Mouse (Mus musculus) intestine, postnatal 0 days (tissue): ENCODE measurements around the gene Lama5. TPM values are rescaled to one million over a fixed set of nuclear protein-coding genes. Genes with fewer than 3 reads are reported as not detected.

Experiments used
- ATAC-seq: fragments of 200-750 bp; cut with Nextera tagmentation; 2 replicates; pipeline ENCODE4 v1.8.0; 2017; ENCODE audit warnings: mild to moderate bottlenecking, moderate TSS enrichment, moderate library complexity
- H3K27ac ChIP-seq: fragments of 300-500 bp; sonication (generic); 2 replicates; pipeline ENCODE4 v1.5.1; 2014; ENCODE audit warnings: mild to moderate bottlenecking, low read depth, low read length, moderate library complexity
- H3K27me3 ChIP-seq: fragments of 300-500 bp; sonication (generic); replicated peaks from 2 replicates; pipeline ENCODE4 v1.6.1; 2014; ENCODE audit warnings: low read length, mixed read lengths; ENCODE audit not compliant: control insufficient read depth, insufficient read depth
- H3K36me3 ChIP-seq: fragments of 300-500 bp; sonication (generic); 2 replicates; pipeline ENCODE4 v1.6.1; 2014; ENCODE audit warnings: mild to moderate bottlenecking, moderate library complexity; ENCODE audit not compliant: control insufficient read depth, insufficient read depth
- H3K4me1 ChIP-seq: fragments of 300-500 bp; sonication (generic); replicated peaks from 2 replicates; pipeline ENCODE4 v1.6.1; 2014; ENCODE audit warnings: antibody characterized with exemption, low read length, mixed read lengths; ENCODE audit not compliant: control insufficient read depth, insufficient read depth
- H3K4me2 ChIP-seq: fragments of 300-500 bp; sonication (generic); replicated peaks from 2 replicates; pipeline ENCODE4 v1.6.1; 2014; ENCODE audit warnings: low read depth, mild to moderate bottlenecking, moderate library complexity
- H3K4me3 ChIP-seq: fragments of 300-500 bp; sonication (generic); 2 replicates; pipeline ENCODE4 v1.5.1; 2014; ENCODE audit warnings: low read depth, low read length
- H3K9ac ChIP-seq: fragments of 300-500 bp; sonication (generic); 2 replicates; pipeline ENCODE4 v1.6.1; 2014; ENCODE audit warnings: mild to moderate bottlenecking, low read depth, low read length
- H3K9me3 ChIP-seq: fragments of 300-500 bp; sonication (generic); 2 replicates; pipeline ENCODE4 v1.6.1; 2016; ENCODE audit warnings: mixed run types; ENCODE audit not compliant: control insufficient read depth
- CTCF ChIP-seq: sonication (generic); IDR thresholded peaks from 2 replicates; pipeline ENCODE4 v1.5.1; 2016; ENCODE audit warnings: low read depth, mild to moderate bottlenecking, control low read depth, antibody characterized with exemption, moderate library complexity
- WGBS: fragments of 180-500 bp; shearing (Covaris S2); extraction: QIAGEN DNeasy Blood & Tissue Kit; methylation state at CpG from one replicate; pipeline ENCODE4 v1.1.7; 2014; 5-methylcytosine and 5-hydroxymethylcytosine counted together
- polyA plus RNA-seq: library from polyadenylated mRNA; unstranded; fragments of >200 nt; fragmentation: Nextera tagmentation; extraction: Ambion mirVana; gene quantifications from 2 replicates; pipeline ENCODE4 v1.2.1, GENCODE M21; 2015

Lama5 gene
- polyA plus RNA-seq, 1 experiment from 2014 or later: 19.8 TPM

- WGBS: 29% methylated on average over 3 of the region's 3 CpGs
- Histone ChIP-seq H3K9ac (no peak overlapping the region), H3K27me3 (no peaks in the 10 kb centered on the region), H3K4me3 (no peak overlapping the region), H3K4me2 (no peak overlapping the region), H3K4me1 (no peaks in the 10 kb centered on the region), H3K36me3 (no peaks in the 10 kb centered on the region), H3K27ac (no peak overlapping the region), H3K9me3 (no peaks in the 10 kb centered on the region)
- no peak for ATAC-seq
- no peak for TF ChIP-seq CTCF
Observed at GRCm38 (mm10) chr2:180236500-180236899, 10.8 kb upstream of the Lama5 start.

- Histone ChIP-seq H3K9ac (no peak overlapping the region), H3K36me3 (no peaks in the 10 kb centered on the region), H3K4me1 (no peaks in the 10 kb centered on the region), H3K4me3 (no peak overlapping the region), H3K9me3 (no peaks in the 10 kb centered on the region), H3K4me2 (no peak overlapping the region), H3K27ac (peak overlapping the region; percentile 21; the same call in 1 of the 2 replicates), H3K27me3 (no peaks in the 10 kb centered on the region)
- no peak for TF ChIP-seq CTCF
- no peak for ATAC-seq
- 79% methylated on average over 4 of the region's 4 CpGs for WGBS
Observed at GRCm38 (mm10) chr2:180235788-180236187, 10.1 kb upstream of the Lama5 start.

- WGBS: 44% methylated on average over 6 of the region's 6 CpGs
- H3K4me3 ChIP-seq: no peak overlapping the region
- H3K9ac ChIP-seq: no peak overlapping the region
- peak overlapping the region; percentile 9 for H3K27ac ChIP-seq
- ATAC-seq: peak; percentile 42; the same call in 1 of the 2 replicates
- no peaks in the 10 kb centered on the region for H3K4me1 ChIP-seq
- no peak overlapping the region for H3K4me2 ChIP-seq
- H3K9me3 ChIP-seq: no peaks in the 10 kb centered on the region
- no peak for TF ChIP-seq CTCF
- no peaks in the 10 kb centered on the region for H3K36me3 ChIP-seq
- no peaks in the 10 kb centered on the region for H3K27me3 ChIP-seq
Observed at GRCm38 (mm10) chr2:180234980-180235379, 9.3 kb upstream of the Lama5 start.

- WGBS: 55% methylated on average over 8 of the region's 8 CpGs
- no peaks in the 10 kb centered on the region for H3K27me3 ChIP-seq
- no peak for TF ChIP-seq CTCF
- no peaks in the 10 kb centered on the region for H3K4me1 ChIP-seq
- H3K9ac ChIP-seq: no peak overlapping the region
- no peak for ATAC-seq
- H3K4me3 ChIP-seq: no peak overlapping the region
- no peaks in the 10 kb centered on the region for H3K9me3 ChIP-seq
- no peak overlapping the region for H3K4me2 ChIP-seq
- H3K36me3 ChIP-seq: no peaks in the 10 kb centered on the region
- H3K27ac ChIP-seq: peak overlapping the region; percentile 41; the same call in 1 of the 2 replicates
Observed at GRCm38 (mm10) chr2:180234353-180234752, 8.7 kb upstream of the Lama5 start.

GRCm38 (mm10) chr2:180233101-180233904 lies 7.6 kb upstream of the Lama5 start:
- Histone ChIP-seq H3K4me2 (no peak overlapping the region), H3K36me3 (no peaks in the 10 kb centered on the region), H3K4me1 (0 out of 2 replicates have a peak, but pooled peaks cover 2% of the 10 kb centered on the region), H3K4me3 (no peak overlapping the region), H3K27ac (peak overlapping the region; percentile 7; the same call in 1 of the 2 replicates), H3K27me3 (no peaks in the 10 kb centered on the region), H3K9me3 (no peaks in the 10 kb centered on the region), H3K9ac (no peak overlapping the region)
- ATAC-seq: no peak
- no peak for TF ChIP-seq CTCF
- 77% methylated on average over 7 of the region's 7 CpGs for WGBS

- no peaks in the 10 kb centered on the region for H3K36me3 ChIP-seq
- ATAC-seq: no peak
- WGBS: 66% methylated on average over 4 of the region's 4 CpGs
- TF ChIP-seq CTCF: no peak
- 0 out of 2 replicates have a peak, but pooled peaks cover 13% of the 10 kb centered on the region for H3K4me1 ChIP-seq
- H3K4me2 ChIP-seq: no peak overlapping the region
- no peak overlapping the region for H3K9ac ChIP-seq
- no peaks in the 10 kb centered on the region for H3K27me3 ChIP-seq
- H3K4me3 ChIP-seq: no peak overlapping the region
- no peaks in the 10 kb centered on the region for H3K9me3 ChIP-seq
- H3K27ac ChIP-seq: no peak overlapping the region
Observed at GRCm38 (mm10) chr2:180230482-180230881, 4.8 kb upstream of the Lama5 start.
